Mouse (Mus musculus) ES-Bruce4 (cell line): ENCODE data around the gene Shroom1. TPM values are rescaled to one million over a fixed set of nuclear protein-coding genes. Genes with fewer than 3 reads are reported as not detected.

Source experiments
- H3K27ac ChIP-seq: 2 replicates; pipeline ENCODE4 v1.5.1; 2012; ENCODE audit warnings: low read length, inconsistent platforms; ENCODE audit not compliant: insufficient read depth
- H3K27me3 ChIP-seq: 2 replicates; pipeline ENCODE4 v1.6.1; 2012; ENCODE audit warnings: mild to moderate bottlenecking, low read length, inconsistent platforms; ENCODE audit not compliant: control insufficient read depth, poor library complexity, insufficient read depth, severe bottlenecking
- H3K36me3 ChIP-seq: 2 replicates; pipeline ENCODE4 v1.6.1; 2012; ENCODE audit warnings: inconsistent platforms, mild to moderate bottlenecking, low read length, moderate library complexity; ENCODE audit not compliant: control insufficient read depth, poor library complexity, insufficient read depth, severe bottlenecking
- H3K4me1 ChIP-seq: one replicate; pipeline ENCODE4 v1.8.1; 2011; ENCODE audit warnings: low read length; ENCODE audit not compliant: control insufficient read depth, insufficient read depth
- H3K4me3 ChIP-seq: 2 replicates; pipeline ENCODE4 v1.5.1; 2011; ENCODE audit warnings: low read depth, mild to moderate bottlenecking, low read length
- H3K9ac ChIP-seq: 2 replicates; pipeline ENCODE4 v1.6.1; 2012; ENCODE audit warnings: low read depth, mild to moderate bottlenecking, inconsistent platforms; ENCODE audit not compliant: poor library complexity, severe bottlenecking
- H3K9me3 ChIP-seq: replicated peaks from 2 replicates; pipeline ENCODE4 v1.6.1; 2012; ENCODE audit warnings: mild to moderate bottlenecking, low read length, inconsistent platforms; ENCODE audit not compliant: control insufficient read depth, poor library complexity, insufficient read depth, severe bottlenecking
- CTCF ChIP-seq: IDR thresholded peaks from one replicate; pipeline ENCODE4 v1.8.1; 2011; ENCODE audit warnings: low read depth, low read length
- EP300 ChIP-seq: IDR thresholded peaks from 2 replicates; pipeline ENCODE4 v1.6.1; 2011; ENCODE audit warnings: low read depth, low read length; ENCODE audit not compliant: insufficient read depth
- POLR2A ChIP-seq: IDR thresholded peaks from one replicate; pipeline ENCODE4 v1.8.1; 2011; ENCODE audit warnings: low read length; ENCODE audit not compliant: insufficient read depth
- polyA plus RNA-seq: library from polyadenylated mRNA; stranded (reverse); fragments of >200 nt; gene quantifications from 2 replicates; pipeline ENCODE4 v1.2.4, GENCODE M21; 2011; ENCODE audit warnings: low read depth; ENCODE audit not compliant: missing spikeins, insufficient read depth, insufficient read length

The Shroom1 gene
- polyA plus RNA-seq, 1 experiment = 0.39 TPM

DNA sequence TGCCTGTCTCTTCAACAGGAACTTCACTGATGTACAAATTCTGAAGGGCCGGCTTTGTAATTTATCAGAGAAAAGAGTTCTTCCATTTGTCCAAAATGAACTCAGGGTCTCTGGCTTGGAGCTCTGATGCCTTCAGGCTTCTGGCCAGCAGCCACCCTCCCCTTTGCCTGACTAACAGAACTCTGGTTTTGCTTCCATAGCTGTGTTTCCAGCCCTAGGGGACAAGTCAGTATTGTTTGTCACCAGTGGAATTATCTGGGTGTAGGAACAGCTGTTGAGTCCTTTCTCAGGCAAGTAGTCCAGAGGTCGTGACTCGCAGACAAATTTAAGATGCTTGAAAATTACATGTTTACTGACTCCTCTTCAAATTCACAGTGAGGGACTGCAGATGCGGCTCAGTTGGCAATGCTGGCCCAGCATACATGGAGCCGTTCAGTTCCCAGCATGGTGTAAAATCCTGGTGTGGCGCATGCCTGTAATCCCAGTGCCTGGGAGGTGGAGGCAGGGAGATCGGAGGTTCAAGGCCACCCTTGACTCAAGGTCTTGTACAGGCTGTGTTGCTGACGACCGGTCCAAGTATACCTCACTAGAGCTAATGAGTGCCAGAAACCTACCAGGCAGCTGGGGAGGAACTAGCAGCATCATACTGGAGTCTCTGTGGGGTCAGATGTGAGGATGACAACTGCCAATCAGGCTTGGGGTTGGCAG is 50.2 kb downstream of the Shroom1 start:
- H3K4me1 ChIP-seq = peaks cover 2% of the 10 kb centered on the region
- H3K27ac ChIP-seq = no peak overlapping the region
- no peaks in the 10 kb centered on the region for H3K9me3 ChIP-seq
- no peaks in the 10 kb centered on the region for H3K27me3 ChIP-seq
- H3K9ac ChIP-seq = no peak overlapping the region
- no peaks in the 10 kb centered on the region for H3K36me3 ChIP-seq
- TF ChIP-seq CTCF (no peak), EP300 (no peak), POLR2A (no peak)
- H3K4me3 ChIP-seq = no peak overlapping the region

DNA sequence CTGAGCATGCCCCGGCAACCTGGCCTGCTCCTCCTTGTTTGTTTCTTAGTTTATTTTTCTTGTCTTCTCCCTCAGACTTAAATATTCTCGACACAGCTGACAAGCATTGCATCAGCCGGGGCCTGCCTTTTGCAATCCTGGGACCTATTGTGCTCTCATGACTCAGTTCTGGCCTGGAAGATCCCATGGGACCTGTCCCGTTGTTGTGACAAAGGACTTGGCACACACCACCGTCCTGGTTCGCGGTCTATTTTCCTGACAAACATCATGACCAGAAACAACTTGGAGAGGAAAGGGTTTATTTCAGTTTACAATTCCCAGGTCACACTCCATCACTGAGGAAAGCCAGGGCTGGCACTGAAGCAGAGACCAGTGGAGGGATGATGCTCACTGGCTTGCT is 51.1 kb downstream of the Shroom1 start:
- no peaks in the 10 kb centered on the region for H3K27me3 ChIP-seq
- H3K4me1 ChIP-seq = peaks cover 2% of the 10 kb centered on the region
- H3K27ac ChIP-seq = no peak overlapping the region
- TF ChIP-seq EP300 (no peak), CTCF (no peak), POLR2A (no peak)
- no peak overlapping the region for H3K9ac ChIP-seq
- no peaks in the 10 kb centered on the region for H3K36me3 ChIP-seq
- no peak overlapping the region for H3K4me3 ChIP-seq
- no peaks in the 10 kb centered on the region for H3K9me3 ChIP-seq

DNA sequence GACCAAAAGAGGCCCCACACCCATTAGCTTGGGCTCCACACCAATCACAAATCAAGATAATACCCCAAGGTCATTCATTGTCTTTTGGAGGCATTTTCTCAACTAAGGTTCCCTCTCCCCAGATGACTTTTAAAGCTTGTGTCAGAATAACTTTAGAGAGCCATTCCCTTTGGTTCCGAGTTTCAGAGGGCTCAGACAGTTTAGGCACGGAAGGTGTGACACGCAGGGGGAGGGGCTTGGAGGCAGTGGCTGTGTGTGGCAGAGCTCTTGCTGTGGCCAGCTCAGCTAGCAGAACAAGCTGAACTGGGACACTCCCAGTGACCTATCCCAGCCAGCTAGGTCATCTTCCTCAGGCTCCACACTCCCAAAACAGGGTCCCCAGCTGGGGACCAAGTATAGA is 51.6 kb downstream of the Shroom1 start:
- no peaks in the 10 kb centered on the region for H3K27me3 ChIP-seq
- H3K4me1 ChIP-seq = peaks cover 2% of the 10 kb centered on the region
- no peak overlapping the region for H3K27ac ChIP-seq
- no peak overlapping the region for H3K4me3 ChIP-seq
- H3K36me3 ChIP-seq = no peaks in the 10 kb centered on the region
- H3K9me3 ChIP-seq = no peaks in the 10 kb centered on the region
- TF ChIP-seq POLR2A (no peak), EP300 (no peak), CTCF (no peak)
- H3K9ac ChIP-seq = no peak overlapping the region

DNA sequence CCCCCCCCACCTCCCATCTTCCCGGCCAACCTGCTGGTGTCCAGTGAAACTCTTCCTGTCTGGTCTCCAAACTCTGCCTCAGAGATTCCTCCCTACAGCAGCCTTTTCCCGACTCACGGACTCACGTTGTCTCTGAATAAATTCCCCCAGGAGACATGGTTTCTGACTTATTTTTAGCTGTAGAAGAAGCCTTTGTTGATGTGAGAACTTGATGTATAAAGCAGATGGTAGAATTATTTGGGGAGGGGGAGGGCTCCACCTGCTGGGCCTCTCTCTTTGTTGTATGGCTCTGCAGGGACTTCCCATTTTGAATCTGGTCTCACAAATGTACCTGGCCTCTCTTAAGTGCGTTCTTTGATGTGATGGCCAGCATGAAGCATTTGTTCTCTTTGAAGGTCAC is 53.3 kb downstream of the Shroom1 start:
- Histone ChIP-seq H3K4me3 (no peak overlapping the region), H3K27ac (no peak overlapping the region), H3K27me3 (no peaks in the 10 kb centered on the region), H3K9ac (no peak overlapping the region), H3K36me3 (no peaks in the 10 kb centered on the region), H3K4me1 (peaks cover 2% of the 10 kb centered on the region), H3K9me3 (no peaks in the 10 kb centered on the region)
- TF ChIP-seq POLR2A (no peak), EP300 (no peak), CTCF (no peak)

DNA sequence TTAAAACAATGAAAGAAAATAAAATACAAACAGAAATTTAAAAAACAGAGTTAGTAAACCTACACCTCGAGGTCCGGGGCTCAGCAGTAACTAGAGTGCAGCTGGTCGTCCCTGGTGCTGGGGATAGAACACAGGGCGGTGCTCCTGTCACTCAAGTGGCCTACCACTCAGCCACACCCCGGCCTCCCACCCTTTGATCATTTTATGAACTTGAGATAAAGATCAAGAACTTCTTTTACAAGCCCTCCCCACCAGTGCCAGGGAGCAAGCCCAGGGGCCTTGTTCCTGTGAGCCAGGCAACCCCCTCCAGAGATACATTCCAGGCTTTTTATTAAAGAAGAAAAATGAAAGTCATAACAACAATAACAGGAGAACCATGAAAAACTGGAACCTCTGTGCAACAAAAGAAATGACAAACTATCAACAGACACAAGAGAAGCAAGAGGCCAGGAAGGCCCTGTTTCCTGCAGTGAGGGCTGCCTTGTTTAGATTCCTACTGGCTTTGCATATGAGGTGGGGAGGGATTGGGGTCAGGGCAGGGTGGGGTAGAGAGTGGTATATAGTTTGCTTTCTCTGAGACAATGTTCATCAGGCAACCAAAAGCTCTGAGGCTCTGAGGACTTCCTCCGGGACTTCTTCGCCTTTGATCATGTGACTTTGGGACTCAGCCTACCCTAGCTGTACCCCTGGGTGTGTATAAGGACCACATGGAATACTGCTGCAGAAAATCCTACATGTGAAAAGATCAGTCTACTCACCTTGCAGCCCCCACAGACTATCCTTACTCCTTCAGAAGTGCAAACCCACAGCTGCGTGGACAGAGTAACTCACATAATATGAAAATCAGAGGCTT is 60.0 kb downstream of the Shroom1 start:
- no peaks in the 10 kb centered on the region for H3K36me3 ChIP-seq
- no peak overlapping the region for H3K9ac ChIP-seq
- no peak overlapping the region for H3K27ac ChIP-seq
- no peaks in the 10 kb centered on the region for H3K4me1 ChIP-seq
- H3K27me3 ChIP-seq = no peaks in the 10 kb centered on the region
- TF ChIP-seq POLR2A (no peak), EP300 (no peak), CTCF (no peak)
- no peaks in the 10 kb centered on the region for H3K9me3 ChIP-seq
- no peak overlapping the region for H3K4me3 ChIP-seq

Other genes starting within 250 kb of the Shroom1 start
- gene Hspa4, start 156.7 kb upstream of the Shroom1 start, polyA plus RNA-seq = 545 and 634 TPM in 2 replicates
- 30.7 and 30.8 TPM in 2 replicates for gene Zcchc10, start 132.5 kb upstream of the Shroom1 start, polyA plus RNA-seq
- 298 and 314 TPM in 2 replicates for gene Aff4, start 106.4 kb upstream of the Shroom1 start, polyA plus RNA-seq
- not detected in 2 replicates for gene Leap2, start 34.0 kb upstream of the Shroom1 start, polyA plus RNA-seq
- gene Uqcrq, start 26.4 kb upstream of the Shroom1 start, polyA plus RNA-seq = 210 and 250 TPM in 2 replicates
- 0.55 TPM in 1 of 2 replicates, not detected in the other for gene Gdf9, start 26.2 kb upstream of the Shroom1 start, polyA plus RNA-seq
- not detected in 2 replicates for gene Gm10447, start 95 bp upstream of the Shroom1 start, polyA plus RNA-seq
- not detected in 2 replicates for gene Gm9837, start 13.3 kb downstream of the Shroom1 start, polyA plus RNA-seq
- gene Gm9945, start 23.0 kb downstream of the Shroom1 start, polyA plus RNA-seq = not detected in 2 replicates
- gene Sowaha, start 23.1 kb downstream of the Shroom1 start, polyA plus RNA-seq = not detected in 2 replicates
- 39.5 and 40.1 TPM in 2 replicates for gene Sept8, start 62.1 kb downstream of the Shroom1 start, polyA plus RNA-seq
- gene Kif3a, start 110.2 kb downstream of the Shroom1 start, polyA plus RNA-seq = 28.9 and 31.6 TPM in 2 replicates
- not detected in 2 replicates for gene Il4, start 161.5 kb downstream of the Shroom1 start, polyA plus RNA-seq
- gene Il13, start 177.5 kb downstream of the Shroom1 start, polyA plus RNA-seq = not detected in 2 replicates